8 mouse cellular contexts compared by ENCODE assay signal in the genomic region with DNA sequence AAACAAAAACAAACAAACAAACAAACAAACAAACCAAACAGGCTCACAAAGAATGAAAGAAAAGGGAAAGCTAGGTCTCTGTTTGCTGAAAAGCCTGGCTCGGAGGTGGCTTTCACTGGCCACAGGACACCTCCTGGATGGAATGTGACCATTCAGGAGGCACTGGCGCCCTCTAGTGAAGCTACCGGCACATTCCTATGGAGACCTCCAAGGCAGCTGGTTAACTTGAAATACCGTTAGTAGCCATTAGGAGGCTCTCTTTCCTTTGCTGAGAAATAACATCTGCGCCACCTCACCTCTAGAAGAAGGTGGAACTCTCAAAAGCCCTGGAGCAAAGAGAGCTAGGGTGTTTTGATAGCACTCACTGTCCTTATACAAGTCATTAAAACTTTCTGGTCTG.
DNase-seq lines count a peak whose midpoint lies in the region.

No protein-coding gene starts in this region.

- DNase-seq in gastrocnemius, postnatal 10 days, result peak; percentile 36
- no peak for DNase-seq in gastrocnemius, postnatal 25 days
- DNase-seq in ovary, postnatal 14 days (ENCODE audit: low spot score), result peak; percentile 26
- DNase-seq in ovary, adult 18-20 months (ENCODE audit: low spot score), result no peak
- DNase-seq in brain, adult 2 months (ENCODE audit: low read depth, low spot score), result peak; percentile 51
- DNase-seq in hindlimb bud, embryonic 11.5 days (ENCODE audit: extremely low spot score, low read depth, low spot score), result peak; percentile 77
- peak; percentile 82 for DNase-seq in mesoderm, embryonic 11.5 days (ENCODE audit: low read depth, low spot score)
- DNase-seq in right cerebral cortex, postnatal 36 days (ENCODE audit: low spot score in 2 of 2), result no peak

Comparison
In these comparisons a context has a peak if more than half of its experiments do, and no peak if none do; other contexts are left out.
1. DNase-seq: peak in gastrocnemius, postnatal 10 days (single experiment), ovary, postnatal 14 days (single experiment), brain, adult 2 months (single experiment), hindlimb bud, embryonic 11.5 days (single experiment) and mesoderm, embryonic 11.5 days (single experiment); none in gastrocnemius, postnatal 25 days (single experiment), ovary, adult 18-20 months (single experiment) and right cerebral cortex, postnatal 36 days (0 of 2).